Mouse (Mus musculus): ENCODE measurements at regions not wholly inside any gene's neighbourhood (a gene's known extent, or its start where the extent isn't known, plus 50 kb on each side); places are given as distances from the start of the nearest gene placed in this dataset.

- no peak for TF ChIP-seq CTCF (conservative IDR thresholded peaks at IDR 0.05; ENCODE audit: insufficient read depth, insufficient read length, low read depth, low read length)
- TF ChIP-seq POLR2A (IDR thresholded peaks at IDR 0.05; ENCODE audit: low read depth, low read length), result no peak
Observed at GRCm38 (mm10) chr2:74404493-74404892, 174.7 kb downstream of the Lnpk start.

Data from kidney, adult 2 months (tissue).